Mouse (Mus musculus): ENCODE measurements around the gene Ankrd31. TPM values are rescaled to one million over a fixed set of nuclear protein-coding genes. Genes with fewer than 3 reads are reported as not detected.
"Not testable (repeated sequence)": the region's sequence is repeated elsewhere in the genome, so short reads cannot be mapped to it uniquely, and the experiment has no call there.

The Ankrd31 gene
- total RNA-seq, 1 experiment: 1.4 TPM

DNA sequence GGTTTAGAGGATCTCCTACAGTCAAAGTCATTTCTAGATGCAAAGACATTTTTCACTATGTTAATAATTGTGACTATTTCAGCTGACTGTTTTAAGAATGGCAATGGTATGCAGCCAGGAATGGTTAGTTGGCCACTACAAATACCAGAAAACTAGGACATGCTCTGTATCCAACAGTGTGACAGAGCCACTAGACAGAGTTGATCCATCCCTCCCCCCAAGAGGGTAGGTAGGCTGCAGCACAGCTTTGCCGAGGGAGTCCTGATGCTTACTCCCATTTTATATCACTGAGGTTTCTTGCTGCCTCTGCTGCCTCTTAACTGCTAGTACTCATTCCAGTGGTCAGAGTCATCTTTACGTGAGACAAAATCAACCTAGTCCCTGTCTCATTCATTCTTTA is 147.1 kb downstream of the Ankrd31 start:
- no peaks in the 10 kb centered on the region for H3K4me1 ChIP-seq (ENCODE audit: control insufficient read depth in 2 of 2, insufficient read depth in 2 of 2, low read length in 2 of 2, poor library complexity in 1 of 2)
- H3K4me3 ChIP-seq (ENCODE audit: insufficient read depth in 1 of 2, low read depth in 1 of 2, low read length in 2 of 2, poor library complexity in 1 of 2, severe bottlenecking in 1 of 2): no peak overlapping the region
- DNase-seq (ENCODE audit: low read depth, low spot score): no peak
- no peak overlapping the region for H3K27ac ChIP-seq (ENCODE audit: insufficient read depth, low read depth, low read length, poor library complexity, severe bottlenecking)
- in situ Hi-C loops (cut with MboI; ENCODE audit: low sequenced_read_pairs in 2 of 2, unreplicated experiment in 2 of 2): no loop called here
- no peak for TF ChIP-seq ZC3H11A (IDR thresholded peaks at IDR 0.05; ENCODE audit: borderline replicate concordance, low read depth, low read length)
- TF ChIP-seq MAFK (IDR thresholded peaks at IDR 0.05; ENCODE audit: insufficient read depth, low read depth, low read length): no peak
- TF ChIP-seq CHD2 (IDR thresholded peaks at IDR 0.05; ENCODE audit: low read depth, low read length): no peak
- TF ChIP-seq ZNF384 (IDR thresholded peaks at IDR 0.05; ENCODE audit: low read depth, low read length): no peak
- TF ChIP-seq HCFC1 (IDR thresholded peaks at IDR 0.05; ENCODE audit: borderline replicate concordance, insufficient read depth, low read length): no peak
- H3K36me3 ChIP-seq (ENCODE audit: control insufficient read depth, insufficient read depth, low read length, poor library complexity, severe bottlenecking): no peaks in the 10 kb centered on the region
- no peak overlapping the region for H3K9ac ChIP-seq (ENCODE audit: insufficient read depth, low read depth, low read length, poor library complexity, severe bottlenecking)
- no peaks in the 10 kb centered on the region for H3K9me3 ChIP-seq (ENCODE audit: control insufficient read depth, insufficient read depth, low read depth, low read length)

DNA sequence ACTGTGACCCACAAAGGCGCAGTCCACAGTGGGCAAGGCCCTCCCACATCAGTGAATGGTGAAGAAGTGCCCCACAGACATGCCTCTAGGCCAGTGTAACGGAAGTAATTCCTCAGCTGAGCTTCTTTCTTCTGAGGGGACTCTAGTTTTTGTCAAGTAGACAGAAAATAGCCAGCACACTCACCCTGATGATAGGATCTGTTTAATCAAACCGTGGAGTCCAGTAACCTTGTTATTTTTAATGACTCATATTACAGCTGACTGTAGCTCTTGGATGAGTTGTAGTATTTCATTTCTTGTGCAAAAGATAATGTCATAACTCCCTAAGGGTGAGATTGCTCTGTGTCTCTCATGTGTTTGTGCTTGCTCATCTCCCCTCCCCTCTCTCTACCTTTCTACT is 158.6 kb downstream of the Ankrd31 start:
- Histone ChIP-seq H3K4me1 (ENCODE audit: control insufficient read depth in 2 of 2, insufficient read depth in 2 of 2, low read length in 2 of 2, poor library complexity in 1 of 2) (peaks cover 0 to 6% of the 10 kb centered on the region in 2 experiments; a peak in 1 of 4 replicates), H3K9ac (ENCODE audit: insufficient read depth, low read depth, low read length, poor library complexity, severe bottlenecking) (no peak overlapping the region), H3K9me3 (ENCODE audit: control insufficient read depth, insufficient read depth, low read depth, low read length) (no peaks in the 10 kb centered on the region), H3K27ac (ENCODE audit: insufficient read depth, low read depth, low read length, poor library complexity, severe bottlenecking) (no peak overlapping the region), H3K36me3 (ENCODE audit: control insufficient read depth, insufficient read depth, low read length, poor library complexity, severe bottlenecking) (no peaks in the 10 kb centered on the region), H3K4me3 (ENCODE audit: insufficient read depth in 1 of 2, low read depth in 1 of 2, low read length in 2 of 2, poor library complexity in 1 of 2, severe bottlenecking in 1 of 2) (no peak overlapping the region)
- in situ Hi-C loops (cut with MboI; ENCODE audit: low sequenced_read_pairs in 2 of 2, unreplicated experiment in 2 of 2): no loop called here
- TF ChIP-seq MAFK (IDR thresholded peaks at IDR 0.05; ENCODE audit: insufficient read depth, low read depth, low read length): no peak
- TF ChIP-seq CHD2 (IDR thresholded peaks at IDR 0.05; ENCODE audit: low read depth, low read length): no peak
- TF ChIP-seq ZNF384 (IDR thresholded peaks at IDR 0.05; ENCODE audit: low read depth, low read length): no peak
- no peak for TF ChIP-seq ZC3H11A (IDR thresholded peaks at IDR 0.05; ENCODE audit: borderline replicate concordance, low read depth, low read length)
- TF ChIP-seq HCFC1 (IDR thresholded peaks at IDR 0.05; ENCODE audit: borderline replicate concordance, insufficient read depth, low read length): no peak
- DNase-seq (ENCODE audit: low read depth, low spot score): no peak

DNA sequence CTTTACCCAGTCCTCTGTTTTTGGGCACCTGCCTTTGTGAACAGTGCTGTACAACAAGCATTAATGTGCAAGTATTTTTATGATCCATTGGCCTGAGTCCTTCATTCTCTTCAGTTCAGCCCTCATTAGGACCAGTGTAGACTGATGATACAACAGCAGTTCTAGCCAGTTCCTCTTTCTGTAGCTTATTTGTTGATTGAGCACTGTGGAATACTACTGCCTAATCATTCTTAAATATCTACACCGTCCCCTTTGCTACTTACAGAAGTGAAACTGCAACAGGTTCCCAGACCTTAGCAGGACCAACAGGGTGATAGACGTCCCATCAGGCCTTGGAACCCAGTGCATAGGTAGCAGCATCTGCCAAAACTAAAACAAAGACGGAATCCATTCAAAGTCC is 163.1 kb downstream of the Ankrd31 start:
- in situ Hi-C loops (cut with MboI; ENCODE audit: low sequenced_read_pairs in 2 of 2, unreplicated experiment in 2 of 2): no loop called here
- no peak overlapping the region for H3K9ac ChIP-seq (ENCODE audit: insufficient read depth, low read depth, low read length, poor library complexity, severe bottlenecking)

DNA sequence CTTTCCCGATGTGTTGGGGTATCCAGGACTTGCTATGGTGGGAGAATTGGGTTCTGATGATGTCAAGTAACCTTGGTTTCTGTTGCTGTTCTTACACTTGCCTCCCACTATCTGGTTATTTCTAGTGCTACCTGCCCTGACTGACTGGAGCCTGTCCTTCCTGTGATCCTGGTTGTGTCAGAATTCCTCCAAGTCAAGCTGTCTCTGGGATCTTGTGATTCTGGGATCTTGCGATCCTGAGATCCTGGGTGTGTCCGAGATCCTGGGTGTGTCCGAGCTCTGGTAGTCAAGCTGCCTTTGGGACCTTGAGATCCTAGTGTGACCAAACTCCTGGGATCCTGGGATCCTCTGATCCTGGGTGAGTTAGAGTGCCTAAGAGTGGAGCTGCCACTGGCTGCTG is 175.1 kb downstream of the Ankrd31 start:
- DNase-seq (ENCODE audit: low read depth, low spot score): not testable (repeated sequence)

More for the DNA sequence above, 163.1 kb downstream of the Ankrd31 start:
- DNase-seq (ENCODE audit: low read depth, low spot score): no peak
- no peak overlapping the region for H3K4me3 ChIP-seq (ENCODE audit: insufficient read depth in 1 of 2, low read depth in 1 of 2, low read length in 2 of 2, poor library complexity in 1 of 2, severe bottlenecking in 1 of 2)
- no peaks in the 10 kb centered on the region for H3K36me3 ChIP-seq (ENCODE audit: control insufficient read depth, insufficient read depth, low read length, poor library complexity, severe bottlenecking)
- peaks cover 0 to 3% of the 10 kb centered on the region in 2 experiments; a peak in 1 of 4 replicates for H3K4me1 ChIP-seq (ENCODE audit: control insufficient read depth in 2 of 2, insufficient read depth in 2 of 2, low read length in 2 of 2, poor library complexity in 1 of 2)
- no peaks in the 10 kb centered on the region for H3K9me3 ChIP-seq (ENCODE audit: control insufficient read depth, insufficient read depth, low read depth, low read length)
- TF ChIP-seq ZC3H11A (IDR thresholded peaks at IDR 0.05; ENCODE audit: borderline replicate concordance, low read depth, low read length) (no peak), HCFC1 (IDR thresholded peaks at IDR 0.05; ENCODE audit: borderline replicate concordance, insufficient read depth, low read length) (no peak), ZNF384 (IDR thresholded peaks at IDR 0.05; ENCODE audit: low read depth, low read length) (no peak), CHD2 (IDR thresholded peaks at IDR 0.05; ENCODE audit: low read depth, low read length) (no peak), MAFK (IDR thresholded peaks at IDR 0.05; ENCODE audit: insufficient read depth, low read depth, low read length) (no peak)
- H3K27ac ChIP-seq (ENCODE audit: insufficient read depth, low read depth, low read length, poor library complexity, severe bottlenecking): no peak overlapping the region

More for the DNA sequence above, 175.1 kb downstream of the Ankrd31 start:
- H3K9ac ChIP-seq (ENCODE audit: insufficient read depth, low read depth, low read length, poor library complexity, severe bottlenecking); H3K4me1 ChIP-seq (ENCODE audit: control insufficient read depth in 2 of 2, insufficient read depth in 2 of 2, low read length in 2 of 2, poor library complexity in 1 of 2); H3K27ac ChIP-seq (ENCODE audit: insufficient read depth, low read depth, low read length, poor library complexity, severe bottlenecking); H3K9me3 ChIP-seq (ENCODE audit: control insufficient read depth, insufficient read depth, low read depth, low read length); in situ Hi-C loops (cut with MboI; ENCODE audit: low sequenced_read_pairs in 2 of 2, unreplicated experiment in 2 of 2); H3K36me3 ChIP-seq (ENCODE audit: control insufficient read depth, insufficient read depth, low read length, poor library complexity, severe bottlenecking); H3K4me3 ChIP-seq (ENCODE audit: insufficient read depth in 1 of 2, low read depth in 1 of 2, low read length in 2 of 2, poor library complexity in 1 of 2, severe bottlenecking in 1 of 2): not testable (repeated sequence)

Data from ES-E14 (cell line).